Mouse (Mus musculus) hindbrain, embryonic 16.5 days (tissue): ENCODE data around the gene Adat1. TPM values are rescaled to one million over a fixed set of nuclear protein-coding genes. Genes with fewer than 3 reads are reported as not detected.
A peak's percentile ranks its signal among the peaks of the same experiment; 100 is the strongest.

Experiments
- ATAC-seq: fragments of 200-750 bp; cut with Nextera tagmentation; 2 replicates; pipeline ENCODE4 v1.8.0; 2017; ENCODE audit warnings: moderate TSS enrichment, moderate library complexity
- H3K27ac ChIP-seq: fragments of 300-500 bp; sonication (generic); 2 replicates; pipeline ENCODE4 v1.5.1; 2014; ENCODE audit warnings: low read depth, mild to moderate bottlenecking, control low read depth, low read length, moderate library complexity
- H3K27me3 ChIP-seq: fragments of 300-500 bp; sonication (generic); replicated peaks from 2 replicates; pipeline ENCODE4 v1.6.1; 2014; ENCODE audit warnings: low read length; ENCODE audit not compliant: control insufficient read depth, insufficient read depth
- H3K36me3 ChIP-seq: fragments of 300-500 bp; sonication (generic); 2 replicates; pipeline ENCODE4 v1.6.1; 2014; ENCODE audit warnings: mild to moderate bottlenecking, low read length, moderate library complexity, mixed read lengths; ENCODE audit not compliant: control insufficient read depth, insufficient read depth
- H3K4me1 ChIP-seq: fragments of 300-500 bp; sonication (generic); 2 replicates; pipeline ENCODE4 v1.6.1; 2014; ENCODE audit warnings: low read depth, low read length; ENCODE audit not compliant: control insufficient read depth, insufficient read depth
- H3K4me2 ChIP-seq: fragments of 300-500 bp; sonication (generic); 2 replicates; pipeline ENCODE4 v1.6.1; 2014; ENCODE audit warnings: mild to moderate bottlenecking, low read length, control low read depth, moderate library complexity
- H3K4me3 ChIP-seq: fragments of 300-500 bp; sonication (generic); 2 replicates; pipeline ENCODE4 v1.5.1; 2014; ENCODE audit warnings: mild to moderate bottlenecking, low read length, control low read depth, moderate library complexity
- H3K9ac ChIP-seq: fragments of 300-500 bp; sonication (generic); 2 replicates; pipeline ENCODE4 v1.6.1; 2014; ENCODE audit warnings: low read depth, mild to moderate bottlenecking, control low read depth, low read length, moderate library complexity
- H3K9me3 ChIP-seq: fragments of 300-500 bp; sonication (generic); 2 replicates; pipeline ENCODE4 v1.6.1; 2014; ENCODE audit warnings: mild to moderate bottlenecking, low read length, moderate library complexity; ENCODE audit not compliant: control insufficient read depth
- WGBS: fragments of 180-500 bp; shearing (Covaris S2); extraction: QIAGEN DNeasy Blood & Tissue Kit; methylation state at CpG from one replicate; pipeline ENCODE4 v1.1.7; 2014; 5-methylcytosine and 5-hydroxymethylcytosine counted together
- polyA plus RNA-seq: library from polyadenylated mRNA; unstranded; fragments of >200 nt; fragmentation: Nextera tagmentation; extraction: Ambion mirVana; gene quantifications from 2 replicates; pipeline ENCODE4 v1.2.1, GENCODE M21; 2015

Adat1 gene
- polyA plus RNA-seq, 1 experiment from 2014 or later: 6.9 TPM

GRCm38 (mm10) chr8:112009558-112009957 lies 17.5 kb upstream of the Adat1 start:
- Histone ChIP-seq H3K27me3 (no peaks in the 10 kb centered on the region), H3K27ac (no peak overlapping the region), H3K9me3 (no peaks in the 10 kb centered on the region), H3K4me2 (no peak overlapping the region), H3K9ac (no peak overlapping the region), H3K4me1 (peaks cover 21% of the 10 kb centered on the region), H3K36me3 (peaks cover 6% of the 10 kb centered on the region), H3K4me3 (no peak overlapping the region)
- WGBS: 95% methylated on average over 7 of the region's 7 CpGs
- no peak for ATAC-seq

- Histone ChIP-seq H3K9ac (no peak overlapping the region), H3K9me3 (no peaks in the 10 kb centered on the region), H3K27me3 (no peaks in the 10 kb centered on the region), H3K4me2 (no peak overlapping the region), H3K4me3 (no peak overlapping the region), H3K36me3 (peaks cover 14% of the 10 kb centered on the region), H3K27ac (no peak overlapping the region), H3K4me1 (peaks cover 14% of the 10 kb centered on the region)
- no peak for ATAC-seq
- WGBS: 98% methylated on average over 2 of the region's 2 CpGs
Observed at GRCm38 (mm10) chr8:112007669-112008068, 15.6 kb upstream of the Adat1 start.

- H3K9ac ChIP-seq: no peak overlapping the region
- no peaks in the 10 kb centered on the region for H3K9me3 ChIP-seq
- peaks cover 10% of the 10 kb centered on the region for H3K4me1 ChIP-seq
- no peaks in the 10 kb centered on the region for H3K27me3 ChIP-seq
- ATAC-seq: no peak
- H3K27ac ChIP-seq: no peak overlapping the region
- 91% methylated on average over 6 of the region's 6 CpGs for WGBS
- no peak overlapping the region for H3K4me3 ChIP-seq
- H3K36me3 ChIP-seq: peaks cover 32% of the 10 kb centered on the region
- H3K4me2 ChIP-seq: no peak overlapping the region
Observed at GRCm38 (mm10) chr8:112005601-112006000, 13.5 kb upstream of the Adat1 start.

- no peak overlapping the region for H3K9ac ChIP-seq
- no peaks in the 10 kb centered on the region for H3K27me3 ChIP-seq
- ATAC-seq: no peak
- H3K27ac ChIP-seq: no peak overlapping the region
- peaks cover 3% of the 10 kb centered on the region for H3K4me1 ChIP-seq
- peaks cover 41% of the 10 kb centered on the region for H3K36me3 ChIP-seq
- no peak overlapping the region for H3K4me3 ChIP-seq
- no peaks in the 10 kb centered on the region for H3K9me3 ChIP-seq
- no peak overlapping the region for H3K4me2 ChIP-seq
Observed at GRCm38 (mm10) chr8:112004754-112005153, 12.7 kb upstream of the Adat1 start.

GRCm38 (mm10) chr8:111992703-111993039 lies 569 bp upstream of the Adat1 start:
- H3K4me1 ChIP-seq: peaks cover 5% of the 10 kb centered on the region
- 75% methylated on average over 3 of the region's 3 CpGs for WGBS
- H3K4me2 ChIP-seq: no peak overlapping the region; the same call in 1 of the 2 replicates
- H3K27ac ChIP-seq: no peak overlapping the region
- no peak for ATAC-seq
- peaks cover 29% of the 10 kb centered on the region for H3K36me3 ChIP-seq
- no peaks in the 10 kb centered on the region for H3K9me3 ChIP-seq
- no peak overlapping the region for H3K9ac ChIP-seq
- no peak overlapping the region; the same call in 1 of the 2 replicates for H3K4me3 ChIP-seq
- no peaks in the 10 kb centered on the region for H3K27me3 ChIP-seq

- no peak for ATAC-seq
- H3K27me3 ChIP-seq: no peaks in the 10 kb centered on the region
- peaks cover 24% of the 10 kb centered on the region for H3K36me3 ChIP-seq
- H3K27ac ChIP-seq: no peak overlapping the region
- 61% methylated on average over 8 of the region's 8 CpGs for WGBS
- peak overlapping the region; percentile 82; the same call in 1 of the 2 replicates for H3K9ac ChIP-seq
- H3K4me3 ChIP-seq: peak overlapping the region; percentile 73
- H3K4me1 ChIP-seq: peaks cover 5% of the 10 kb centered on the region
- no peaks in the 10 kb centered on the region for H3K9me3 ChIP-seq
- peak overlapping the region; percentile 75 for H3K4me2 ChIP-seq
Observed at GRCm38 (mm10) chr8:111991278-111991677, 824 bp downstream of the Adat1 start.

GRCm38 (mm10) chr8:111989911-111990310 lies 2.2 kb downstream of the Adat1 start:
- ATAC-seq: no peak
- no peak overlapping the region for H3K4me3 ChIP-seq
- H3K27me3 ChIP-seq: no peaks in the 10 kb centered on the region
- no peak overlapping the region for H3K9ac ChIP-seq
- peaks cover 17% of the 10 kb centered on the region for H3K36me3 ChIP-seq
- no peaks in the 10 kb centered on the region for H3K9me3 ChIP-seq
- no peak overlapping the region for H3K4me2 ChIP-seq
- no peak overlapping the region for H3K27ac ChIP-seq
- peaks cover 5% of the 10 kb centered on the region for H3K4me1 ChIP-seq
- WGBS: 15% methylated on average over 7 of the region's 7 CpGs

- no peak overlapping the region for H3K4me3 ChIP-seq
- H3K27me3 ChIP-seq: no peaks in the 10 kb centered on the region
- WGBS: 89% methylated on average over 10 of the region's 10 CpGs
- H3K27ac ChIP-seq: no peak overlapping the region
- no peak overlapping the region for H3K4me2 ChIP-seq
- no peaks in the 10 kb centered on the region for H3K9me3 ChIP-seq
- peaks cover 7% of the 10 kb centered on the region for H3K36me3 ChIP-seq
- no peak for ATAC-seq
- H3K9ac ChIP-seq: no peak overlapping the region
- H3K4me1 ChIP-seq: no peaks in the 10 kb centered on the region
Observed at GRCm38 (mm10) chr8:111984511-111984910, 7.6 kb downstream of the Adat1 start.

GRCm38 (mm10) chr8:111982116-111982515 lies 10.0 kb downstream of the Adat1 start:
- no peak overlapping the region for H3K4me2 ChIP-seq
- ATAC-seq: no peak
- no peak overlapping the region for H3K4me3 ChIP-seq
- H3K36me3 ChIP-seq: no peaks in the 10 kb centered on the region; the same call in none of the 2 replicates
- no peak overlapping the region for H3K9ac ChIP-seq
- no peak overlapping the region for H3K27ac ChIP-seq
- 80% methylated on average over 7 of the region's 7 CpGs for WGBS
- H3K27me3 ChIP-seq: no peaks in the 10 kb centered on the region
- no peaks in the 10 kb centered on the region for H3K9me3 ChIP-seq
- H3K4me1 ChIP-seq: no peaks in the 10 kb centered on the region

- WGBS: 72% methylated on average over 10 of the region's 10 CpGs
- Histone ChIP-seq H3K9ac (no peak overlapping the region), H3K9me3 (no peaks in the 10 kb centered on the region), H3K36me3 (peaks cover 5% of the 10 kb centered on the region), H3K4me2 (no peak overlapping the region), H3K27me3 (no peaks in the 10 kb centered on the region), H3K4me3 (no peak overlapping the region), H3K4me1 (no peaks in the 10 kb centered on the region), H3K27ac (no peak overlapping the region)
- ATAC-seq: no peak
Observed at GRCm38 (mm10) chr8:111978147-111978546, 14.0 kb downstream of the Adat1 start.
